Mouse (Mus musculus) large intestine, adult 2 months (tissue): ENCODE results near the gene Ufd1. TPM values are rescaled to one million over a fixed set of nuclear protein-coding genes. Genes with fewer than 3 reads are reported as not detected.

Source experiments
- DNase-seq: peaks from one replicate; pipeline ENCODE4 v3.0.0-alpha.2; 2012; ENCODE audit warnings: low read depth, low spot score
- WGBS: fragments of 180-500 bp; shearing (Covaris S2); methylation state at CpG from one replicate; pipeline ENCODE4 v1.1.7; 2018; 5-methylcytosine and 5-hydroxymethylcytosine counted together
- polyA plus RNA-seq: library from polyadenylated mRNA; depleted of rRNA; stranded (reverse); fragments of >200 nt; gene quantifications from 2 replicates; pipeline ENCODE4 v1.2.3, GENCODE M21; 2012; rRNA removed

Ufd1 gene
- polyA plus RNA-seq, 1 experiment: 27.2 TPM

- WGBS: under 1% methylated on average over 43 of the region's 43 CpGs
- DNase-seq: no peak
Measured at GRCm38 (mm10) chr16:18877386-18878090, 66.0 kb downstream of the Ufd1 start.

GRCm38 (mm10) chr16:18878091-18878720 lies 66.6 kb downstream of the Ufd1 start:
- DNase-seq: no peak
- WGBS: 18% methylated on average over 20 of the region's 20 CpGs

GRCm38 (mm10) chr16:18884044-18884443 lies 72.5 kb downstream of the Ufd1 start:
- no peak for DNase-seq

Other genes with a start within 250 kb of the Ufd1 start
- 0.99 and 1.2 TPM in 2 replicates for gene Tbx1, start 221.1 kb upstream of the Ufd1 start, polyA plus RNA-seq
- 102 and 145 TPM in 2 replicates for gene Gp1bb, start 189.4 kb upstream of the Ufd1 start, polyA plus RNA-seq
- 90.7 and 174 TPM in 2 replicates for gene Gm49601, start 185.4 kb upstream of the Ufd1 start, polyA plus RNA-seq
- gene Sept5, start 181.8 kb upstream of the Ufd1 start, polyA plus RNA-seq: 373 and 445 TPM in 2 replicates
- gene Cldn5, start 34.9 kb upstream of the Ufd1 start, polyA plus RNA-seq: 9.9 and 10.1 TPM in 2 replicates
- 19.7 and 21.0 TPM in 2 replicates for gene Cdc45, start 208 bp downstream of the Ufd1 start, polyA plus RNA-seq
- 54.3 and 55.2 TPM in 2 replicates for gene 2510002D24Rik, start 24.8 kb downstream of the Ufd1 start, polyA plus RNA-seq
- gene Gm28539, start 24.8 kb downstream of the Ufd1 start, polyA plus RNA-seq: 0.81 TPM in 1 of 2 replicates, not detected in the other
- gene Mrpl40, start 65.1 kb downstream of the Ufd1 start, polyA plus RNA-seq: 18.7 and 19.5 TPM in 2 replicates
- 50.9 and 58.4 TPM in 2 replicates for gene Hira, start 65.3 kb downstream of the Ufd1 start, polyA plus RNA-seq